Mouse (Mus musculus): ENCODE measurements around the gene Tmem120a. TPM values are rescaled to one million over a fixed set of nuclear protein-coding genes. Genes with fewer than 3 reads are reported as not detected.

The Tmem120a gene
- total RNA-seq, 2 experiments from 2014 or later: 3.8 to 5.2 TPM

Small RNA genes lying within 50 kb of the gene (microRNA-seq; reads per million reads assigned to microRNA genes)
- gene Mir7034: 0 reads per million in 2 experiments

Other genes starting within 250 kb of the Tmem120a start
- 10 to 100 TPM; 54.1 to 58.9 TPM for gene Hip1, start 199.3 kb downstream of the Tmem120a start, total RNA-seq (2021)
- not detected for gene Ccl26, start 180.9 kb downstream of the Tmem120a start, total RNA-seq (2021)
- gene Ccl24, start 171.4 kb downstream of the Tmem120a start, total RNA-seq (2021): 1 to 10 TPM; 1.1 to 1.7 TPM
- gene Rhbdd2, start 111.8 kb downstream of the Tmem120a start, total RNA-seq (2021): 10 to 100 TPM in 1 of 2 experiments, 1 to 10 TPM in 1; 9.4 to 10.8 TPM
- 10 to 100 TPM; 18.7 to 19.4 TPM for gene Por, start 74.4 kb downstream of the Tmem120a start, total RNA-seq (2021)
- not detected for gene Styxl1, start 33.9 kb upstream of the Tmem120a start, total RNA-seq (2021)
- gene Mdh2, start 34.0 kb upstream of the Tmem120a start, total RNA-seq (2021): 1,000 to 10,000 TPM; 1,031 to 1,199 TPM
- not detected for gene Srrm3, start 62.4 kb upstream of the Tmem120a start, total RNA-seq (2021)
- gene Hspb1, start 143.5 kb upstream of the Tmem120a start, total RNA-seq (2021): 100 to 1,000 TPM; 257 to 459 TPM
- gene Ywhag, start 190.2 kb upstream of the Tmem120a start, total RNA-seq (2021): 100 to 1,000 TPM; 305 to 325 TPM
- gene Ssc4d, start 230.1 kb upstream of the Tmem120a start, total RNA-seq (2021): 1 to 10 TPM in 1 of 2 experiments, under 1 TPM in 1; 0.73 to 1.6 TPM
- gene Zp3, start 235.7 kb upstream of the Tmem120a start, total RNA-seq (2021): not detected